Mouse (Mus musculus) Patski (cell line): ENCODE results near the gene Sparc. TPM values are rescaled to one million over a fixed set of nuclear protein-coding genes. Genes with fewer than 3 reads are reported as not detected.

Experiments
- ATAC-seq: fragments of 100-300 bp; one replicate; pipeline ENCODE4 v1.8.0; 2021
- CTCF ChIA-PET: fragments of 350-600 bp; sonication (Branson Sonifier 250); formaldehyde crosslinking; loops from one replicate; lab custom pipeline; 2022; ENCODE audit warnings: inconsistent platforms; lab: Charles Lee
- POLR2A ChIA-PET: fragments of 350-600 bp; sonication (Branson Sonifier 250); formaldehyde crosslinking; loops from one replicate; lab custom pipeline; 2022; ENCODE audit warnings: antibody characterized with exemption, inconsistent platforms; lab: Charles Lee
- DNase-seq: peaks from one replicate; pipeline ENCODE4 v3.0.0-alpha.2; 2011; ENCODE audit warnings: low read depth, low spot score
- H3K27me3 ChIP-seq: fragments of 371-371 bp; one replicate; pipeline ENCODE4 v1.5.1; 2021
- CTCF ChIP-seq: fragments of 100-300 bp; IDR thresholded peaks from one replicate; pipeline ENCODE4 v1.5.1; 2021
- in situ Hi-C: fragments of 300-500 bp; cut with MboI; formaldehyde crosslinking; loops from 3 replicates; pipeline ENCODE4 v1.11.1; 2018; ENCODE audit warnings: low pct_unique_long_range_greater_than_20kb, mixed read lengths
- polyA plus RNA-seq: library from polyadenylated mRNA; unstranded; gene quantifications from one replicate; pipeline ENCODE4 v1.2.3, GENCODE M21; 2021

Sparc gene
- polyA plus RNA-seq, 1 experiment from 2014 or later: 789 TPM

DNA sequence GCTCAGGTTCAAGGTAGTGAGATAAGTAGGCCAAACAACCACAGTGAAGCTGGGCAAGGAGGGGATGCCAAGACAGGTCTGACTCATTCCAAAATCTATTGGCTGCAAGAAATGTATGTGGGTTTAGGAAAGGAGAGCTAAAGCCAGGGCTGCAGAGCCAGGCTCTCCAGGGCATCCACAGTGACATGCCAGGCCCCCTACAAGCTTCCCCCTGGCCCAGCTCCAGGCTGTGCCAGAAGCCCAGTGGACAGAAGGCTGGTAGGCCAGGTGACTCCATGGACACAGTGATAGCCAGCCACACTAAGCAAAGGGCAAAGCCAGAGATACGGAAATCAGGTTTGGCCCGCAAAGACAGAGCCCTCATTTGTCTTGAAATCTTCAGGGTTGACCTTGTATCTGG lies 66.1 kb downstream of the Sparc start:
- TF ChIP-seq CTCF: no peak
- no peak for ATAC-seq
- POLR2A ChIA-PET: no interaction called here
- no peak for DNase-seq
- CTCF ChIA-PET: interaction anchor here (0.8 kb wide), 1 partner anchor 9 kb away, joined by 3 read pairs; no protein-coding TSS in a partner anchor
- in situ Hi-C loops: no loop called here
- no peaks in the 10 kb centered on the region for H3K27me3 ChIP-seq

Other genes with a start within 250 kb of the Sparc start
- gene Slc36a2, start 238.1 kb downstream of the Sparc start, polyA plus RNA-seq: 0.12 TPM
- 17.5 TPM for gene Slc36a1, start 218.8 kb downstream of the Sparc start, polyA plus RNA-seq
- 4.2 TPM for gene Fat2, start 86.6 kb downstream of the Sparc start, polyA plus RNA-seq
- gene Atox1, start 38.1 kb upstream of the Sparc start, polyA plus RNA-seq: 254 TPM
- gene G3bp1, start 46.5 kb upstream of the Sparc start, polyA plus RNA-seq: 53.9 TPM
- gene Glra1, start 185.0 kb upstream of the Sparc start, polyA plus RNA-seq: not detected